Comparison of ENCODE assay signal across 11 mouse cellular contexts in genomic region chr11:40572953-40573757, GRCm38 (mm10).
DNase-seq lines count a peak whose midpoint lies in the region.
"Had no signal": no experiment of that assay in that cellular context is flagged by ENCODE, and none has a peak within 500 bp of the region (broad histone marks: within the 10 kb centered on the region; RNA-seq: fewer than 3 reads in every experiment).

No protein-coding gene starts in this region.

- DNase-seq in frontal cortex, adult 2 months (ENCODE audit: extremely low spot score in 1 of 2, low spot score in 1 of 2): peak; percentile 66 to 69
- no peak for DNase-seq in frontal cortex, postnatal 25 days (ENCODE audit: low spot score in 2 of 2)
- peak; percentile 34 to 62 for DNase-seq in right cerebral cortex, postnatal 10 days (ENCODE audit: low spot score in 2 of 2)
- no peak for DNase-seq in right cerebral cortex, postnatal 4 days
- DNase-seq in mesoderm, embryonic 11.5 days (ENCODE audit: low read depth, low spot score): peak; percentile 31
- DNase-seq in telencephalon, adult 2 months (ENCODE audit: low read depth, low spot score): peak; percentile 89
- no peak for DNase-seq in kidney, postnatal 25 days
- no peak for DNase-seq in thymus, postnatal 10 days (ENCODE audit: low spot score in 2 of 2)
- DNase-seq: gastrocnemius, adult 2 months; kidney, adult 9 months; lung, postnatal 36 days had no signal

Comparison
In these comparisons a context has a peak if more than half of its experiments do, and no peak if none do; other contexts are left out.
1. DNase-seq: peak in frontal cortex, adult 2 months (2 of 2), right cerebral cortex, postnatal 10 days (2 of 2), mesoderm, embryonic 11.5 days (single experiment) and telencephalon, adult 2 months (single experiment); none in frontal cortex, postnatal 25 days (0 of 2), right cerebral cortex, postnatal 4 days (single experiment), kidney, postnatal 25 days (0 of 2) and thymus, postnatal 10 days (0 of 2).